Mouse (Mus musculus) bone marrow, adult 2 months (tissue): ENCODE measurements at regions not wholly inside any gene's neighbourhood (a gene's known extent, or its start where the extent isn't known, plus 50 kb on each side); places are given as distances from the start of the nearest gene placed in this dataset.

Experiments used
- CTCF ChIP-seq: fragments of 200-500 bp; IDR thresholded peaks from 2 replicates; pipeline ENCODE4 v1.5.1; 2011; ENCODE audit warnings: low read length, control low read depth; ENCODE audit not compliant: control insufficient read depth, insufficient read depth
- POLR2A ChIP-seq: fragments of 200-500 bp; IDR thresholded peaks from 2 replicates; pipeline ENCODE4 v1.6.1; 2011; ENCODE audit warnings: low read depth, mild to moderate bottlenecking, control low read depth, low read length, borderline replicate concordance; ENCODE audit not compliant: control insufficient read depth

GRCm38 (mm10) chr6:31169343-31169742 lies 210.5 kb upstream of the Klf14 start:
- TF ChIP-seq CTCF (no peak), POLR2A (no peak)
